Mouse (Mus musculus): ENCODE measurements around the gene Gm28035.

The Gm28035 gene

DNA sequence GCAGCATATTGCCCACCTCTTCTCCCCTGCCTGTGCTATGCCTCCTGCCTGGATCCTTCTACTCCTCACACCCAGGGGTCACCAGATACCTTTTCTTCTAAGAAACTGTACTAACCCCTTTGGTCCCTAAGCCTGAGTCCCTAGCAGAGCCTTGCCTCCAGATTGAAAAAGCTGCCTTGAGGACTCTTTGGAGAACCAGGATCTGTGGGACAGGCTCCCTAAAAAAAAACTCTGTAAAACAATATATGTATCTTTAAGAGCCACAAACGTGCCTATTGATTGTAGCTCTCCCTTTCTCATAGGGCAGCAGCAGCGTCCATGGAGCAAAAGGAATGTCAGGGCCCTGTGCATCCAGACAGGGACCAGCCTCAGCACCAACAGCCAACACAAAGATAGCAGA is at the start of gene Gm28035:
Gene Gm28035, plus strand, starts transcription at position 301 of the 400 bp plus-strand sequence.
- in situ Hi-C loops (cut with MboI; ENCODE audit: unreplicated experiment in 2 of 2): no loop called here

- in situ Hi-C loops (cut with MboI; ENCODE audit: unreplicated experiment in 2 of 2): loop anchor here in 1 of 2 experiments (5.0 kb wide), 1 partner anchor 75 kb away; the partner anchor contains the start of gene Phyhd1
Measured at GRCm38 (mm10) chr2:30191790-30192580, 48.4 kb upstream of the Gm28035 start.

- in situ Hi-C loops (cut with MboI; ENCODE audit: unreplicated experiment in 2 of 2): loop anchor here in 1 of 2 experiments (5.0 kb wide), 1 partner anchor 73 kb away; the partner anchor contains the start of gene Phyhd1
Measured at GRCm38 (mm10) chr2:30194656-30195055, 45.7 kb upstream of the Gm28035 start.

DNA sequence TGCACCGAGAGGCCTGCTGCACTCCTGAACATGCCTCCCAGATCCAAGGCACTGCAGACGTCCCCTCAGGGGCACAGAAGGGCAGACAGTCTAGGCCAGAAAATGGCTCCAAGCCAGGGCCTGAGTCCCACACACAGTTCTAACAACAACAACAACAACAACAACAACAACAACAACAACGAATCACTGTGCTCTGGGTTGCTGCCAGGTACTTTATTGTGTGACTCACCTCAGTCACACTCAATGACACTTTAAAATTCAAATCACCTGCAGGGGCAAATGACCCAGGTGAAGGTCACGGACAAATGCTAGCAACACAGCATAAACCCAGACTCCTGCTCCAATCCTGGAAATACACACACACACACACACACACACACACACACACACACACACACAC is 42.3 kb upstream of the Gm28035 start:
- in situ Hi-C loops (cut with MboI; ENCODE audit: unreplicated experiment in 2 of 2): no loop called here

DNA sequence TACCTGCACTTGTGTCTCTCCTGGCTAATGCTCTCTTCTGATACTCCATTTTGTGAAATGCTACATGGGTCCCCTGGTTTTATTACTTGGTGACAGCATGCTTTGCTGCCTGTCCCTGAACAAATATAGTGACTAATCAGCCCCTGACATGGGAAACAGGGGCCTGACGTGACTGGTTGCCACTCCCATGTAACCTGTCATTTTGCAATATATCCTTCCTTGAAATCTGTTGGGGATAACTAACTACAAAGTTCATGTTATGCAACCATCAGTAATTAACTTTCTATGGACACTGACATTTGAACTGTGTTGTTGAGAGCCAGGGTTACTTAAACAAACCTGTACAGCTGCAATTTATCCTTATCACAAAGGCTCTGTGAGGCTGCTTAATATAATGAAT is 40.4 kb upstream of the Gm28035 start:
- in situ Hi-C loops (cut with MboI; ENCODE audit: unreplicated experiment in 2 of 2): no loop called here

DNA sequence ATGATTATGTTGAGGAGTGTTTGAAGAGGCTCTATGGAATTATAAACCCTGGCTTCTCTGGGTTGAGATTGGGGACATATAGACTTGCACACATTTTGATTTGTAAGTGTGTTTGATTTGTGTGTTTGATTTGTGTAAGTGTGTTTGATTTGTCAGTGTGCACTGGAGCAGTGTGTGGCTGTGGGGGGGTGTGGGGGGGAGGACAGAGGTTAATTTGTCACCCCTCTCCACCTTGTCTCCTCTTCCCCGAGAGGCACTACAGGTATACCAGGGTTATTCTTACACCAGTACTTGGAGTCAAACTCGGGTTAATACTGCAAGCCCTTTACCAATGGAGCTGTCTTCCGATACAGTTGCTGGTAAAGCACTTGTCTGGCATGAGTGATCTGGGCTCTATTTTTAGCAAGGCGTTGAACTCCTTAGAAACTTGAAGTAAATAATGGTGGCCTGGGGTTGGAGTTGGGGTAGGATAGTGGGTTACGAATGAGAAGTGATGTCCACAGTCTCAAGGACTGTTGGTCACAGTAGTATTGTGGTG is 39.9 kb upstream of the Gm28035 start:
- in situ Hi-C loops (cut with MboI; ENCODE audit: unreplicated experiment in 2 of 2): no loop called here

DNA sequence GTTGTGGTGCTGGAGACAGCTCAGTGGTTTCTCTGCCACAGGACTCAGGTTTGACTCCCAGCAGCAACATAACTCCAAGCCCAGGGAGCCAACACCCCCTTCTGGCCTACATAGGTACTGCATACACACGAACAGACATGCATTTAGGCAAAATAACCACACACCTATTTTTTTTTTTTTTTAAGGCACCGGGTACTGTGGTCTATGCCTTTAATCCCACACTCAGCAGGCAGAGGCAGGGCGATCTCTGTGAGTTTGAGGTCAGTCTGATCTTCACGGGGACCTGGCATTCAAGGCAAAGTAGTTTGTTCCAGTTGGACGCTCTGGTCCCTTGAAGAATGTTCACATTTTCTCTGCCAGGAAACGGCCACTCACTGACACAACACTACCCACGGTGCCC is 36.9 kb upstream of the Gm28035 start:
- in situ Hi-C loops (cut with MboI; ENCODE audit: unreplicated experiment in 2 of 2): no loop called here

GRCm38 (mm10) chr2:30205255-30205628 is 35.1 kb upstream of the Gm28035 start:
- in situ Hi-C loops (cut with MboI; ENCODE audit: unreplicated experiment in 2 of 2): no loop called here

- in situ Hi-C loops (cut with MboI; ENCODE audit: unreplicated experiment in 2 of 2): no loop called here
Measured at GRCm38 (mm10) chr2:30205629-30206357, 34.6 kb upstream of the Gm28035 start, which contains the start of gene Kyat1. Gene Kyat1 (minus strand): TSS chr2:30205847.

- in situ Hi-C loops (cut with MboI; ENCODE audit: unreplicated experiment in 2 of 2): no loop called here
Measured at GRCm38 (mm10) chr2:30207401-30207800, 33.0 kb upstream of the Gm28035 start.

- in situ Hi-C loops (cut with MboI; ENCODE audit: unreplicated experiment in 2 of 2): no loop called here
Measured at GRCm38 (mm10) chr2:30207886-30208285, 32.5 kb upstream of the Gm28035 start.

GRCm38 (mm10) chr2:30211408-30212168 is 28.8 kb upstream of the Gm28035 start:
- in situ Hi-C loops (cut with MboI; ENCODE audit: unreplicated experiment in 2 of 2): no loop called here

GRCm38 (mm10) chr2:30212169-30212545 is 28.2 kb upstream of the Gm28035 start:
- in situ Hi-C loops (cut with MboI; ENCODE audit: unreplicated experiment in 2 of 2): no loop called here

GRCm38 (mm10) chr2:30212951-30213350 is 27.4 kb upstream of the Gm28035 start:
- in situ Hi-C loops (cut with MboI; ENCODE audit: unreplicated experiment in 2 of 2): no loop called here

GRCm38 (mm10) chr2:30214745-30215144 is 25.6 kb upstream of the Gm28035 start:
- in situ Hi-C loops (cut with MboI; ENCODE audit: unreplicated experiment in 2 of 2): no loop called here

DNA sequence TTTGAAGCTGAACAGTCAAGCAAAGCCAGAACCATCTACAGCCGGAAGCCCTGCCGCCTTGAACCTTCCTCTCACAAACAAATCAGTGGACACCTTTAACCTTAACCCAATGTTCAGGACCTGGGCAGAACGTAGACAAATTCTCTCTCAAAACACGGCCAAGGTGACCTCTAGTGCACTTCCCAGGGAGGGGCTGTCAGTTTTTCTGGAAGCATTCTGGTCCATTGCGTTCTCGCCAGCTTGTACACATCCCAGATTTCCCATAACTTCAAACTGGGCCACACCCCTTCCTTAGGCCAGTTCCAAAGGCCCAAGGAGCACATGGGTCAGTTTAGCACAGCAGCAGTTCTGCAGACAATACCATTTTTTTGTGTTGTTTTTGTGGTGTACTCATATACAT is 24.9 kb upstream of the Gm28035 start:
- in situ Hi-C loops (cut with MboI; ENCODE audit: unreplicated experiment in 2 of 2): no loop called here

DNA sequence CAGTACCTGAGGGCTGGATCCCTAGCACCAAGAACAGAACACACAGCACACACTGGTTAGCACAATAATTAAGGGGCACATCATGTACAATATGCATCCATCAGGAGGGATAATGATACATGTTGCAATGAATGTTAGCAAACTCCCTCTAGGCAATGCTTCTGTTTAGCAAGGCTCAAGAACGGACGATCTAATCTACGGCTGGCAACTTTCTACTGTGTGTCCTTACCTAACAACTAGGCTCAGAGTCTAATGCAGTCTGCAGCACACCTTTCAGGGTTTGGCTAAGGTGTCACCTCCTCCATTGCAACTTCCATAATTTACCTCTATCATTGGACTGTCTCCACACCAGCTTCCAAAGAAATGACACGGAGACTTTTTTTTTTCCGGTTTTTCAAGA is 24.1 kb upstream of the Gm28035 start:
- in situ Hi-C loops (cut with MboI; ENCODE audit: unreplicated experiment in 2 of 2): no loop called here

GRCm38 (mm10) chr2:30235593-30235992 is 4.8 kb upstream of the Gm28035 start:
- in situ Hi-C loops (cut with MboI; ENCODE audit: unreplicated experiment in 2 of 2): no loop called here

- in situ Hi-C loops (cut with MboI; ENCODE audit: unreplicated experiment in 2 of 2): no loop called here
Measured at GRCm38 (mm10) chr2:30236426-30237198, 3.8 kb upstream of the Gm28035 start.
